Mouse (Mus musculus) leukemia stem cell, adult 10-12 weeks (primary cell): ENCODE results near the gene Klkb1. TPM values are rescaled to one million over a fixed set of nuclear protein-coding genes. Genes with fewer than 3 reads are reported as not detected.

ENCODE experiments used
- polyA plus RNA-seq: library from polyadenylated mRNA; stranded (reverse); fragments of >175 nt; gene quantifications from 2 replicates; pipeline ENCODE4 v1.2.3, GENCODE M21; 2012; ENCODE audit warnings: low replicate concordance

Klkb1 gene
- polyA plus RNA-seq: not detected in 2 replicates

GRCm38 (mm10) chr8:45294687-45295086, at the start of gene Klkb1:
Gene Klkb1 (minus strand): TSS chr8:45294859.

GRCm38 (mm10) chr8:45332685-45333409, 38.2 kb upstream of the Klkb1 start, which contains the start of gene Cyp4v3:
Gene Cyp4v3 (minus strand): TSS chr8:45333216.

GRCm38 (mm10) chr8:45308366-45308765, 13.7 kb upstream of the Klkb1 start, which contains the start of gene Gm45753:
Gene Gm45753 (minus strand): TSS chr8:45308466.

GRCm38 (mm10) chr8:45261920-45262319, 32.7 kb downstream of the Klkb1 start, which contains the start of gene F11:
Gene F11 (minus strand): TSS chr8:45262031.

Other genes starting within 250 kb of the Klkb1 start
- gene Mtnr1a, start 225.7 kb downstream of the Klkb1 start, polyA plus RNA-seq: not detected in 2 replicates
- not detected in 2 replicates for gene F11, start 32.8 kb downstream of the Klkb1 start, polyA plus RNA-seq
- not detected in 2 replicates for gene Gm45753, start 13.6 kb upstream of the Klkb1 start, polyA plus RNA-seq
- 0.39 and 1.2 TPM in 2 replicates for gene Cyp4v3, start 38.4 kb upstream of the Klkb1 start, polyA plus RNA-seq
- 0.39 and 0.87 TPM in 2 replicates for gene Fam149a, start 87.4 kb upstream of the Klkb1 start, polyA plus RNA-seq
- gene Tlr3, start 116.2 kb upstream of the Klkb1 start, polyA plus RNA-seq: 0.14 and 0.26 TPM in 2 replicates
- gene Sorbs2, start 212.9 kb upstream of the Klkb1 start, polyA plus RNA-seq: 1.2 and 4.1 TPM in 2 replicates